Mouse (Mus musculus): ENCODE measurements at regions not wholly inside any gene's neighbourhood (a gene's known extent, or its start where the extent isn't known, plus 50 kb on each side); places are given as distances from the start of the nearest gene placed in this dataset.

DNA sequence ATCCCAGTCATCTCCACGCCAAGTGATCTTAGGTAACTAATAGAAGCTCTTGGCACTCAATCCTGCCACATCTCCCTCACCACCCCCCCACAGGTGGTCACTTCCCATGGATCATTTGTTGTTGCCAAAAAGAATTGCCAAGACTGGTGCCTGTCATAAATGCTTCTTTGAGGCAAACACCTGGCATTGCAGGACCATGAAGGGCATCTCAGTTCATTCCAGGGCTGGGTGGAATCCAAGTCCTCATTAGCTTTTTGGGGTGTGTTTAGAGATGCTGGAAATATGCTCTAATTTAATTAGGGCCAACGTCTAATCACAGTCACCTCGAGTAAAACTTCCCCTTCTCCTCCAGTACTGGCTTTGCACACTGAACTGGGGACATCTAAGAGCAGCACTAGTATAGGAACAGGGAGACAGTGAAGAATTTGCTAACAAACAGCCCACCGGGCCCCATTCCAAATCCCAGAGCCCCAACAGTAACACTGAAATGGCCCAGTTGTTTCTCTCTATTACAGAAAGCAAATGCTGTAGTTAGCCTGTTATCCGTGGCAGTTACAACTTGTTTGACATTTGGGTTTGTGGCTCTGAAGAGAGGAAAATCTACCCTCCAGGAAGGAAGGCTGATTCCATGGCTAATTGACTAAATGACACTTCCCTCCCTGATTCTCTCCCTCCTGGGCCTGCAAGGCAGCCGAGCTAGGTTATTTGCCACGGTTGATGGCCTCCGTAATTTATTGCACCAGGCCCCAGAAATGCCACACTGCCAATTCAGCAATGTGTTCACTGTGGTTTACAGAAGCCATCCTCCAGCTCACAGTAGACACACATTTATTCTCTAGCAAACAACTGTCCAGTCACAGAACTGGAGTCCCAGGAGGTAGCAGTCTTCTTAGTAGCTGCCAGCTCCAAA lies 164.2 kb upstream of the Bdnf start:
- no peak overlapping the region for H3K4me3 ChIP-seq
- intact Hi-C loops (cut with DNase I) = no loop called here
- TF ChIP-seq CTCF (IDR thresholded peaks at IDR 0.05) = no peak
- DNase-seq (ENCODE audit: extremely low spot score in 1 of 2, low spot score in 2 of 2) = no peak
- H3K27ac ChIP-seq = no peak overlapping the region

DNA sequence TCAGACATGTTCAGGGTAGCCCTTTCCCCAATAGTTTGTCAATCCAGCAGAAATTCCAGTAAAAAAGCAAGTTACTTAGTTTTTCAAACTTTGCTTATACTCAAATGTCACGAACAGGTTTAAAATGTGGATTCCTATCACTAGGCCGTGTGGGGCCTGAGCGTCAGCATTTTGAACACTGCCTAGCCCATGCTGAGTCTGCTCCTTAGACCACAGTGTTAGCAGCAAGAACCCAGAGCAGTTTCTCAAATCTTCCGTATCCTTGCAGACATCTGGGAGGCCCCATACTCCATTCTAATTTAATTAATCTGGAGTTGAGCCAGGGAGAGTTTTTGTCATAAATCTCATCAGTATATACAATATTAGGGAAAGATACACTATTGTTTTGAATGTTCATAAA lies 163.4 kb upstream of the Bdnf start:
- Histone ChIP-seq H3K4me3 (no peak overlapping the region), H3K27ac (no peak overlapping the region)
- no peak for TF ChIP-seq CTCF (IDR thresholded peaks at IDR 0.05)
- DNase-seq (ENCODE audit: extremely low spot score in 1 of 2, low spot score in 2 of 2) = no peak
- intact Hi-C loops (cut with DNase I) = no loop called here

DNA sequence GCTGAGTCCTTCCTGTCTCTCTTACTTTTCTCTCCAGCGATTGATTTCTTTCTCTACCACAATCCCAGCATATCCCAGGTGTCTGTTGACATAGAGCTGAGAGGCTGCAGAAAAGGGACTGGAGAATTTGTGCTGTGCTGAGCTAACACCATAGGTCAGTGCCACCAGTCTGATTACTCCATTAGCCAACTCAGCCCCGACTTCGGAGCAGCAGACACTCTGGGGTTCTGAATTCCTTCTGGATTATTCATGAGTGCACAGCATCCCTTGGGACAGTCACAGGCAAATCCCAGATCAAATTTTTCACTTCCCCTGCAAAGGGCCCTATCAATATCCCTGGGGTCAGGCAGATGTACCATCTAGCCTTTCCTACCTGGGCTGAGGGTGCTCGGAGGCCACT lies 155.2 kb upstream of the Bdnf start:
- intact Hi-C loops (cut with DNase I) = no loop called here
- no peak for DNase-seq (ENCODE audit: extremely low spot score in 1 of 2, low spot score in 2 of 2)
- H3K4me3 ChIP-seq = no peak overlapping the region
- no peak for TF ChIP-seq CTCF (IDR thresholded peaks at IDR 0.05)
- no peak overlapping the region for H3K27ac ChIP-seq

DNA sequence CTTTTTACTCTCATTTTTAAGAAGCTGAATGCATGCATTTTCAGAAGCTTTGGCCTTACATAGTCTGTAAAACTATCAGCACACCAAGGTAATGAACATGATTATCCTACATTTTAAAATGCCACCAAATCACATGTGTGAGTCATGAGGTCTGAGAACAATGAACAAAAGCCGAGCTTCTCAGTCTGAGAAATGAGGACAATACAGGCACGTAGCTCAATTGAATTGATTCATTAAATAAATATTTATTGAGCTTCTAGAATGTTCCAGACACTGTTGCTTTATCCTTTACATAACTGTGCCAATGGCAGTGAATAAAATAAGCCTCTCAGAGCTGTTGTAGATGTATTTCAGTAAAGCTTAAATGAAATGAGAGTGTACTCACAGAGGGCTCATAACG lies 154.0 kb upstream of the Bdnf start:
- no peak for DNase-seq (ENCODE audit: extremely low spot score in 1 of 2, low spot score in 2 of 2)
- intact Hi-C loops (cut with DNase I) = no loop called here
- Histone ChIP-seq H3K4me3 (no peak overlapping the region), H3K27ac (no peak overlapping the region)
- TF ChIP-seq CTCF (IDR thresholded peaks at IDR 0.05) = no peak

DNA sequence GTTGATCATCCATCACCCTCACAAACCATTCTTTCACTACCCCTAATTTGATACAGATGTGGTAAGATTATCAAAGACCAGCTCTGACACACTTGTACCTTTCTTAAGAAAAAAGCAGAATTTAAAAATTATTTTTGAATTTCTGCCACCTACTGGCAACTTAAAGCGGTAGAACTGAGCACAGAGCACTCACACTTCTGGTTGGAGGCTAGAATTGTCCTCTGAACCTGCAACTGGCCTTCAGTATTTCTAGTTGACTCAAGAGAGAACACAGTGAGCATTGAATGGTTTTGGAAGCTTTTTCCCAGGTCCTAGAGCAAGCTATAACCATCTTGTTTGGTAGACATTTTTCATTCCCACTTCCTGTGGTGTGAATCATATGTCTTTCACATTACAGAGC lies 135.0 kb upstream of the Bdnf start:
- DNase-seq (ENCODE audit: extremely low spot score in 1 of 2, low spot score in 2 of 2) = no peak
- Histone ChIP-seq H3K4me3 (no peak overlapping the region), H3K27ac (no peak overlapping the region)
- peak; percentile 25; the same call in 1 of the 2 replicates for TF ChIP-seq CTCF (IDR thresholded peaks at IDR 0.05)
- intact Hi-C loops (cut with DNase I) = no loop called here

DNA sequence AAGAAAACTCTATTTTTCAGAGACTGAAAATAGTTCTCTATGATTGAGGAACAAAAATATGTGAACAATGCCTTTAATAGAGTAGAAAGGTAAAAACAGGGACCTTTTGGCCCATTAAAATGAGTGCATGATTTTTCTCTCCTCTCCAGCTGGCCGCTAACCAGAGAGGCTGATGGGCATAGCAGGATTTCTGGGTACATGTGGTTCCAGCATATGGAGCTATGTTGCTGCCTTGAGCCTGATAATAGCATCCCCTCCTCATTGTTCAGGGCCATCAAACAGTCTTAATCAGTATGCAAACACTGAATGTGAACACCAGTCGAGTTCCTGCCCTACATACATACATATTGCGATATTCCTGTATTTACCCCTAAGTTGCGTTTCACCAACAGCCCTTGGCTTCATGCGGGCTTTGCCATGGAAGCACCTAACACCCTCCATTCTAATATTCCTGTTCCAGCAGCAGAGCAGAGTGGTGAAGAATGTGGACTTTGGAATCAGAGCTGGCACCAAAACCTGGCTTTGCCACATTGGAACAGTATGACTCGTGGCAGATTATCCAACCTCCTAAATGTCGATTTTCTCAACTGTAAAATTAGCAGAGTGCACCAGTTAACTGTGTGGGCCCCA lies 127.9 kb upstream of the Bdnf start:
- DNase-seq (ENCODE audit: extremely low spot score in 1 of 2, low spot score in 2 of 2) = no peak
- no peak for TF ChIP-seq CTCF (IDR thresholded peaks at IDR 0.05)
- H3K4me3 ChIP-seq = no peak overlapping the region
- H3K27ac ChIP-seq = no peak overlapping the region
- intact Hi-C loops (cut with DNase I) = no loop called here

DNA sequence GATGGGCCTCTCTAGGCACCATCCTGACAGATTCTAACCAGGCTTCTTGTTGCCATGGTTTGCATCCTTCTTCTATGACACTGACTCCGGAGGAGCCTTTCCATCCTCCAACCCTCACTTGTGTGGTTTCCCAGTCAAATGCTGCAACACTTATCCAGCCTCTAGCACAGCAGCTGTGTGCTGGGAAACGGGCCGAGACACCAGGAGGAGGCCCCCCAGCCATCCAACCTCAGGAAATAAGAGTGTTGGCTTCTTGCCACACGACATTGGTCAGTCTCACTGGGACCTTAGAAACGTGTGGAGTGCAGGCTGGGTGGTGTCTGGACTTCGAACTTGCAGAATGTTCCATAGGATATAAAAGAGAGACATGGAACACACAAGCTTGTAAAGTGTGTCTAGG lies 119.9 kb upstream of the Bdnf start:
- H3K4me3 ChIP-seq = no peak overlapping the region
- intact Hi-C loops (cut with DNase I) = no loop called here
- TF ChIP-seq CTCF (IDR thresholded peaks at IDR 0.05) = no peak
- H3K27ac ChIP-seq = no peak overlapping the region
- DNase-seq (ENCODE audit: extremely low spot score in 1 of 2, low spot score in 2 of 2) = no peak

DNA sequence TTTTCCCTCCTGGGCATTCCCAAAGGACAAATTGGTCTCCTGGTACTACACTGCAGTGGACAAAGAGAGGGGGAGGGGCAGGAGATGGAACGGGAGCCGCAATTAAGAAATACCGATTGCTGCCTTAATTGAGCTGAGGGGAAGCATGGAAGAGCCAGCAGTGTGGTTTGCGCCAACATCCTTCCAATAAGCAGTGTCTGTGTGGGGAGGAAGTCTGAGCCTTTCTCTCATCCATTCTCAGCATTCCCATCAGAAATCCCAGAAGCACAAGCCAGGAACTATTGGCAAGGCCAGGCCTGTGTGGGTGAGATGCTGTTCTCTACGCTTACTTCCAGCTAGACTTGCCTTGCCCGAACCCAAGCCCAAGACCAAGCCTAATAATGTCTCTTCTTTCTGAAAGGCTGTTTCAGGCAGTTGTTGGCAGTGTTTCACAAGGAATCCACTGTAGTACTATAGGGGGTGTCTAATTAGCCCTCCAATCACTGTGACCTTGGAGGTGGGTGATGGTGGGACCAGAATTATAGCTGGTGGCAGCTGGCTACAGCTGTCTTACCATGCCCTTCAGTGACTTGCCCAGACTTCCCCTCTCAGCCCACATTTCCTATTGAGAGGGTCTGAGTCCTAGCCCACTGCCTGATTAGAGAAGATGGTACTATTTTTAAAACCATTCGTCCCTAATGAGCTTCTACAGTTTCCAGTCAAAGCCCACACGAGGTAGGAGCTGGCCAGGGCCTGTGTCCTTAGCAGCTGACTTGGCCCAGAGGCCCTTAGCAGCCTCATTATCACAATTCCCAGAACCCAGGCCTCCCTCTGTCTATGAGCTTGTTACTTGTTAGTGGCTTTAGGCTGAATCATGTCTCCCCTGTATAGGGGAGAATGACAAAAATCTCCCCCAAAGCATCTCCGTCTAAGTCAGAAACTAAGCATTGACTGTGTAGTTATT lies 115.1 kb upstream of the Bdnf start:
- no peak for TF ChIP-seq CTCF (IDR thresholded peaks at IDR 0.05)
- no peak overlapping the region for H3K27ac ChIP-seq
- H3K4me3 ChIP-seq = no peak overlapping the region
- no peak for DNase-seq (ENCODE audit: extremely low spot score in 1 of 2, low spot score in 2 of 2)
- intact Hi-C loops (cut with DNase I) = no loop called here

DNA sequence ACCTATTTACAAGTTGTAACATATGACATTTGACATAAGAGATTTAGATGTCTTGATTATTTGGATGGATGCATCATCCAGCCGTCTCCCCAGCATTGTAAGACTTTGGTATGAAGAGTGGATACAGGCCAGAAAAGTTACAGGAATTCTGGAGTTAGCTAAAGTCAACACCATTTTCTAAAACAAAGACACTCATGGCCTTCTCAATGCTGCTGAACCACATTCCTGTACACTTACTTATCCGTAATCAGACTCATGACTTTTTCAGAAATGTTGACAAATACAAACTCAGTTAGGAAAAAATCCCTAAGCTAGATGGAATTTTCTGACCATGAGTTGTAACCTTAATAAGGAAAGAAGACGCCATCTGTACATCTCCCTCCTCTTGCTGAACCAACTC lies 111.5 kb upstream of the Bdnf start:
- DNase-seq (ENCODE audit: extremely low spot score in 1 of 2, low spot score in 2 of 2) = no peak

DNA sequence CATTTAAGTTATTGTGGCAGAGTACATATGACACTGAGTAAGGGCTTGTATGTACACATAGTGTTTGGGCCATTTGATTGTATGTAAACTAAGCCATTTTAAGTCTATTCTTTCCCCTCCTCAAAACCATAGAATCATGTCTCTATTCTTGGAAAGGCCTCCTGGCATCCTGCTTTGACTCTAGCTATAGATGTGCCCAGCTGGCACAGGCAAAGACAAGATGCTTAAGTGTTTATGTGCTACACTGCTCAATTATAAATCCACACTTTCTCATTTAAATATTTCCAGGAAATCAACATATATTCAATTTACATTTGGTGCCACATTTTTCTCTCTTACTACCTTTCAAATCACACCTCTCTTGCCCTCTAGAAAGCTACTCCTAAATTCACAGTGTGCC lies 97.6 kb upstream of the Bdnf start:
- intact Hi-C loops (cut with DNase I) = no loop called here
- Histone ChIP-seq H3K4me3 (no peak overlapping the region), H3K27ac (no peak overlapping the region)
- no peak for DNase-seq (ENCODE audit: extremely low spot score in 1 of 2, low spot score in 2 of 2)
- TF ChIP-seq CTCF (IDR thresholded peaks at IDR 0.05) = no peak

More for the DNA sequence above, 111.5 kb upstream of the Bdnf start:
- TF ChIP-seq CTCF (IDR thresholded peaks at IDR 0.05) = no peak
- no peak overlapping the region for H3K27ac ChIP-seq
- H3K4me3 ChIP-seq = no peak overlapping the region
- intact Hi-C loops (cut with DNase I) = no loop called here

DNA sequence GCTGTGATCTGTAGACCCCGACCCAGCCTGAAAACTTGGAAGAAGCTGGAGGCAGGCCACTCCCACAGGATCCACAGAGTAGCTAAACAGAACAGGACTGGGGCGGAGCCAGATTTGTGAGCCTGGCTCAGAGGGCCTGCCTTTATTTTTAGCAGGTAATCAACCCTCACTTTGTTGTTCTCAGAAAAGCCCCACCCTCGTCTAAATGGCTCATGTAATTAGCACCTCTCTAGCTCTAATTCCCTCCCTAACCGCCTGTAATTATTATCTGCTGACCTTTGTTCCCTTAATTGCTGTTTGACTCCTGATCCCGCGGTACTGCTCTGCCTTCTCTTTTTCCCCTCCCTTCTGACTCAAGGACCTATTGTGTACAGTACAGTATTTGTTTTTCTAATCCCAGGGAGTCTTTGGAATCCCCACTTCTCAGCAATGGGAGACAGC lies 95.6 kb upstream of the Bdnf start:
- intact Hi-C loops (cut with DNase I) = no loop called here
- Histone ChIP-seq H3K27ac (no peak overlapping the region), H3K4me3 (no peak overlapping the region)
- DNase-seq (ENCODE audit: extremely low spot score in 1 of 2, low spot score in 2 of 2) = no peak
- TF ChIP-seq CTCF (IDR thresholded peaks at IDR 0.05) = no peak
